Mouse (Mus musculus) C2C12 (cell line): ENCODE measurements at regions not wholly inside any gene's neighbourhood (a gene's known extent, or its start where the extent isn't known, plus 50 kb on each side); places are given as distances from the start of the nearest gene placed in this dataset.

ENCODE experiments used
- CTCF ChIP-seq: IDR thresholded peaks from one replicate; pipeline ENCODE4 v1.5.1; 2011; ENCODE audit not compliant: control insufficient read depth, insufficient read depth, insufficient read length
- FOSL1 ChIP-seq: IDR thresholded peaks from one replicate; pipeline ENCODE4 v1.8.0; 2011; ENCODE audit warnings: mild to moderate bottlenecking, low read length; ENCODE audit not compliant: poor library complexity, insufficient read depth, severe bottlenecking
- MAX ChIP-seq: IDR thresholded peaks from one replicate; pipeline ENCODE4 v1.6.1; 2011; ENCODE audit warnings: mild to moderate bottlenecking, control low read depth
- USF1 ChIP-seq: IDR thresholded peaks from one replicate; pipeline ENCODE4 v1.6.1; 2011; ENCODE audit warnings: low read depth, mild to moderate bottlenecking, control low read depth, moderate library complexity

DNA sequence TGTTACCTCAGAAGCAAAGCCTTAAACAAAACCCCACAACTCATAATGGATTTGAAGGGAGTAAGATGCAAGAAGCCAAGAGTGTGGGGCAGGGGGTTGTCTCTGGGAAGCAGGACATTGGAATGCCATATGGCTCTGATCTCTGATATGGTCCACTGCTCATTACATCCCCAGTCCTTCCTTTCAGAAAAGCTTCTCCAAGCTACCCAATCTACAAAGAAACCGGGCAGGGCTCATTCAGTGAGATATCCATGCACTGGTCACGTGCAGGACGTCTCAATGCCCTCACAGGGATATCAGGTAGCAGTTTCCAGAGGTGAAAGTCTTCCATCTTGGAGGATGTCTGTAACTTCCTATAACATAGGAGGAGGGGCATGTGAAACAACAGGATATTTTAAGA, 61.8 kb upstream of the Aco1 start:
- TF ChIP-seq CTCF (no peak), MAX (no peak), USF1 (no peak), FOSL1 (no peak)
